Mouse (Mus musculus): ENCODE results near the gene Plxnd1.

GRCm38 (mm10) chr6:115978596-115978995 is 16.2 kb downstream of the Plxnd1 start:
- TF ChIP-seq POLR2A (IDR thresholded peaks at IDR 0.05; ENCODE audit: low read depth, low read length) (no peak), CTCF (IDR thresholded peaks at IDR 0.05; ENCODE audit: extremely low read depth, insufficient read depth, insufficient read length, insufficient replicate concordance) (no peak)
